ENCODE assay signal across 8 mouse cellular contexts in genomic region chr17:45807452-45807851, GRCm38 (mm10).
DNase-seq lines count a peak whose midpoint lies in the region; ATAC-seq and TF ChIP-seq lines count a peak whose summit lies in the region.

No protein-coding gene starts in this region.

- peaks cover 16% of the 10 kb centered on the region; the same call in 1 of the 2 replicates for H3K27me3 ChIP-seq in kidney, embryonic 15.5 days
- no peaks in the 10 kb centered on the region for H3K27me3 ChIP-seq in kidney, adult 2 months (replicated peaks; ENCODE audit: control insufficient read depth, insufficient read depth, low read length)
- peaks cover 0 to 2% of the 10 kb centered on the region in 2 experiments; a peak in 1 of 4 replicates for H3K27me3 ChIP-seq in MEL (ENCODE audit: control insufficient read depth in 1 of 2, insufficient read depth in 2 of 2, low read length in 2 of 2)
- H3K27me3 ChIP-seq in hindbrain, embryonic 11.5 days (ENCODE audit: control insufficient read depth, insufficient read depth, low read length), result no peaks in the 10 kb centered on the region
- peaks cover 12% of the 10 kb centered on the region for H3K27me3 ChIP-seq in midbrain, embryonic 16.5 days (ENCODE audit: control insufficient read depth, insufficient read depth, low read depth, low read length)

- H3K36me3 ChIP-seq in kidney, embryonic 15.5 days, result no peaks in the 10 kb centered on the region
- H3K36me3 ChIP-seq in kidney, adult 2 months (ENCODE audit: control insufficient read depth, insufficient read depth, low read length), result no peaks in the 10 kb centered on the region
- H3K36me3 ChIP-seq in MEL (ENCODE audit: control insufficient read depth in 1 of 2, insufficient read depth in 2 of 2, low read length in 2 of 2), result no peaks in the 10 kb centered on the region
- no peaks in the 10 kb centered on the region for H3K36me3 ChIP-seq in hindbrain, embryonic 11.5 days (ENCODE audit: control insufficient read depth, insufficient read depth, low read length)
- no peaks in the 10 kb centered on the region for H3K36me3 ChIP-seq in midbrain, embryonic 16.5 days (ENCODE audit: control insufficient read depth, insufficient read depth, low read length)

- H3K79me2 ChIP-seq in MEL (ENCODE audit: control insufficient read depth, insufficient read depth, low read length, poor library complexity), result no peaks in the 10 kb centered on the region

- no peak for TF ChIP-seq EP300 in MEL (IDR thresholded peaks at IDR 0.05; ENCODE audit: low read depth in 1 of 2, low read length in 2 of 2)

- no peak for TF ChIP-seq POLR2A in kidney, adult 2 months (IDR thresholded peaks at IDR 0.05; ENCODE audit: low read depth, low read length)
- no peak for TF ChIP-seq POLR2A in MEL (IDR thresholded peaks at IDR 0.05; ENCODE audit: control insufficient read depth in 1 of 2, insufficient read depth in 1 of 2, low read depth in 1 of 2, low read length in 2 of 2, poor library complexity in 1 of 2)

- H3K4me3 ChIP-seq in kidney, embryonic 15.5 days (replicated peaks), result no peak overlapping the region
- no peak overlapping the region for H3K4me3 ChIP-seq in kidney, adult 2 months (ENCODE audit: insufficient read depth, low read depth, low read length)
- peak overlapping the region in 1 of 2 experiments; percentile 7; a peak in 1 of 4 replicates for H3K4me3 ChIP-seq in MEL (ENCODE audit: control insufficient read depth in 1 of 2, insufficient read depth in 1 of 2, low read depth in 2 of 2, low read length in 2 of 2)
- H3K4me3 ChIP-seq in hindbrain, embryonic 11.5 days (ENCODE audit: low read depth, low read length), result no peak overlapping the region
- no peak overlapping the region for H3K4me3 ChIP-seq in midbrain, embryonic 16.5 days (ENCODE audit: low read depth, low read length)
- no peak overlapping the region for H3K4me3 ChIP-seq in gastrocnemius, adult 2 months

- peak overlapping the region; percentile 48; the same call in 1 of the 2 replicates for H3K27ac ChIP-seq in kidney, embryonic 15.5 days
- H3K27ac ChIP-seq in kidney, adult 2 months (ENCODE audit: insufficient read depth, low read depth, low read length), result no peak overlapping the region
- no peak overlapping the region for H3K27ac ChIP-seq in MEL (ENCODE audit: control insufficient read depth, low read depth, low read length)
- no peak overlapping the region for H3K27ac ChIP-seq in hindbrain, embryonic 11.5 days (ENCODE audit: low read depth, low read length)
- H3K27ac ChIP-seq in midbrain, embryonic 16.5 days (ENCODE audit: low read length), result no peak overlapping the region
- H3K27ac ChIP-seq in gastrocnemius, adult 2 months, result no peak overlapping the region

- no peak overlapping the region for H3K9ac ChIP-seq in kidney, embryonic 15.5 days
- H3K9ac ChIP-seq in MEL (ENCODE audit: control insufficient read depth, low read depth, low read length, poor library complexity, severe bottlenecking), result peak overlapping the region; percentile 13; the same call in 1 of the 2 replicates
- H3K9ac ChIP-seq in hindbrain, embryonic 11.5 days (ENCODE audit: low read depth, low read length), result no peak overlapping the region
- H3K9ac ChIP-seq in midbrain, embryonic 16.5 days (ENCODE audit: low read depth, low read length), result no peak overlapping the region

- no peaks in the 10 kb centered on the region for H3K9me3 ChIP-seq in kidney, embryonic 15.5 days (replicated peaks)
- H3K9me3 ChIP-seq in MEL (replicated peaks; ENCODE audit: insufficient read depth, low read length), result no peaks in the 10 kb centered on the region
- H3K9me3 ChIP-seq in hindbrain, embryonic 11.5 days (ENCODE audit: control insufficient read depth, low read length), result no peaks in the 10 kb centered on the region
- H3K9me3 ChIP-seq in midbrain, embryonic 16.5 days (replicated peaks; ENCODE audit: control insufficient read depth, low read length, poor library complexity, severe bottlenecking), result no peaks in the 10 kb centered on the region

- intact Hi-C loops in gastrocnemius, adult 2 months (cut with DNase I), result no loop called here

- 24% methylated on average over 10 of the region's 13 CpGs for WGBS in kidney, embryonic 15.5 days
- WGBS in kidney, adult 2 months, result 65% methylated on average over 13 of the region's 13 CpGs
- 61% methylated on average over 13 of the region's 13 CpGs for WGBS in hindbrain, embryonic 11.5 days
- WGBS in midbrain, embryonic 16.5 days, result 58% methylated on average over 13 of the region's 13 CpGs

- no peak for TF ChIP-seq RAD21 in MEL (IDR thresholded peaks at IDR 0.05; ENCODE audit: low read depth, low read length)

- no peak for TF ChIP-seq CTCF in kidney, adult 2 months (conservative IDR thresholded peaks at IDR 0.05; ENCODE audit: insufficient read depth, insufficient read length, low read depth, low read length)
- TF ChIP-seq CTCF in MEL (IDR thresholded peaks at IDR 0.05 in 2 of 3, conservative IDR thresholded peaks at IDR 0.05 in 1 of 3; ENCODE audit: control insufficient read depth in 1 of 3, insufficient read depth in 1 of 3, low read depth in 2 of 3, low read length in 3 of 3, poor library complexity in 1 of 3, severe bottlenecking in 1 of 3), result no peak
- TF ChIP-seq CTCF in gastrocnemius, adult 2 months (IDR thresholded peaks at IDR 0.05), result no peak

- DNase-seq in kidney, adult 2 months, result no peak
- DNase-seq in MEL (ENCODE audit: low read depth, low spot score), result peak; percentile 22
- peak; percentile 7 for DNase-seq in hindbrain, embryonic 11.5 days (ENCODE audit: low spot score)
- no peak for DNase-seq in gastrocnemius, adult 2 months
- no peak for DNase-seq in ovary, postnatal 10 days (ENCODE audit: low spot score)
- no peak for DNase-seq in gastrocnemius, postnatal 25 days

- H3K4me2 ChIP-seq in kidney, embryonic 15.5 days, result no peak overlapping the region
- H3K4me2 ChIP-seq in hindbrain, embryonic 11.5 days (replicated peaks; ENCODE audit: low read depth, low read length), result no peak overlapping the region
- no peak overlapping the region for H3K4me2 ChIP-seq in midbrain, embryonic 16.5 days (ENCODE audit: low read length)

- ATAC-seq in kidney, embryonic 15.5 days (replicated peaks; ENCODE audit: low FRiP score), result peak; percentile 20
- no peak for ATAC-seq in hindbrain, embryonic 11.5 days (ENCODE audit: low FRiP score)
- peak; percentile 41; the same call in 1 of the 2 replicates for ATAC-seq in midbrain, embryonic 16.5 days

- H3K4me1 ChIP-seq in kidney, embryonic 15.5 days, result peaks cover 34% of the 10 kb centered on the region
- no peaks in the 10 kb centered on the region for H3K4me1 ChIP-seq in kidney, adult 2 months (ENCODE audit: control insufficient read depth, insufficient read depth, low read length)
- no peaks in the 10 kb centered on the region; a peak in 1 of 4 replicates for H3K4me1 ChIP-seq in MEL (ENCODE audit: control insufficient read depth in 1 of 2, insufficient read depth in 2 of 2, low read length in 2 of 2)
- 0 out of 2 replicates have a peak, but pooled peaks cover 5% of the 10 kb centered on the region for H3K4me1 ChIP-seq in hindbrain, embryonic 11.5 days (replicated peaks; ENCODE audit: control insufficient read depth, insufficient read depth, low read length)
- H3K4me1 ChIP-seq in midbrain, embryonic 16.5 days (ENCODE audit: control insufficient read depth, insufficient read depth, low read length), result peaks cover 9% of the 10 kb centered on the region

TF ChIP-seq in MEL, 35 proteins besides CTCF, POLR2A, EP300 and RAD21:
- 0 out of 2 replicates have a peak, but pooled peaks have one; percentile 33 for TF ChIP-seq MAZ (IDR thresholded peaks at IDR 0.05; ENCODE audit: low read depth, low read length)
- TF ChIP-seq POLR2AphosphoS2 (IDR thresholded peaks at IDR 0.05; ENCODE audit: low read length), result no peak
- TF ChIP-seq GABPA (IDR thresholded peaks at IDR 0.05; ENCODE audit: low read depth, low read length), result no peak
- TF ChIP-seq TAL1 (IDR thresholded peaks at IDR 0.05; ENCODE audit: low read length), result no peak
- no peak for TF ChIP-seq GATA1 (IDR thresholded peaks at IDR 0.05; ENCODE audit: low read depth, low read length)

Comparison
In these comparisons a context has a peak if more than half of its experiments do, and no peak if none do; other contexts are left out.
1. DNase-seq: peak in MEL (single experiment) and hindbrain, embryonic 11.5 days (single experiment); none in kidney, adult 2 months (single experiment), gastrocnemius, adult 2 months (single experiment), ovary, postnatal 10 days (single experiment) and gastrocnemius, postnatal 25 days (single experiment).